Mouse (Mus musculus): ENCODE measurements around the gene Gal3st3. TPM values are rescaled to one million over a fixed set of nuclear protein-coding genes. Genes with fewer than 3 reads are reported as not detected.

Gene Gal3st3
- polyA plus RNA-seq, 2 experiments: 5.0 to 7.1 TPM

GRCm38 (mm10) chr19:5306279-5306678 is 8.1 kb downstream of the Gal3st3 start:
- Histone ChIP-seq H3K9me3 (ENCODE audit: control insufficient read depth, low read length) (no peaks in the 10 kb centered on the region), H3K4me1 (ENCODE audit: control insufficient read depth, insufficient read depth, low read length) (no peaks in the 10 kb centered on the region), H3K36me3 (ENCODE audit: control insufficient read depth, insufficient read depth, low read length) (peaks cover 16% of the 10 kb centered on the region; the same call in 1 of the 2 replicates), H3K27me3 (ENCODE audit: control insufficient read depth, insufficient read depth, low read length) (no peaks in the 10 kb centered on the region), H3K27ac (replicated peaks; ENCODE audit: low read depth, low read length) (no peak overlapping the region), H3K9ac (ENCODE audit: low read depth, low read length, severe bottlenecking) (no peak overlapping the region), H3K4me2 (replicated peaks; ENCODE audit: low read depth, low read length, severe bottlenecking) (no peak overlapping the region), H3K4me3 (replicated peaks; ENCODE audit: low read length) (no peak overlapping the region)
- DNase-seq (ENCODE audit: low spot score) (no peak), ATAC-seq (ENCODE audit: low FRiP score, low read depth) (no peak)
- 86% methylated on average over 6 of the region's 6 CpGs for WGBS
- TF ChIP-seq POLR2A (IDR thresholded peaks at IDR 0.05; ENCODE audit: borderline replicate concordance, extremely low read depth, insufficient read depth, insufficient read length): no peak

DNA sequence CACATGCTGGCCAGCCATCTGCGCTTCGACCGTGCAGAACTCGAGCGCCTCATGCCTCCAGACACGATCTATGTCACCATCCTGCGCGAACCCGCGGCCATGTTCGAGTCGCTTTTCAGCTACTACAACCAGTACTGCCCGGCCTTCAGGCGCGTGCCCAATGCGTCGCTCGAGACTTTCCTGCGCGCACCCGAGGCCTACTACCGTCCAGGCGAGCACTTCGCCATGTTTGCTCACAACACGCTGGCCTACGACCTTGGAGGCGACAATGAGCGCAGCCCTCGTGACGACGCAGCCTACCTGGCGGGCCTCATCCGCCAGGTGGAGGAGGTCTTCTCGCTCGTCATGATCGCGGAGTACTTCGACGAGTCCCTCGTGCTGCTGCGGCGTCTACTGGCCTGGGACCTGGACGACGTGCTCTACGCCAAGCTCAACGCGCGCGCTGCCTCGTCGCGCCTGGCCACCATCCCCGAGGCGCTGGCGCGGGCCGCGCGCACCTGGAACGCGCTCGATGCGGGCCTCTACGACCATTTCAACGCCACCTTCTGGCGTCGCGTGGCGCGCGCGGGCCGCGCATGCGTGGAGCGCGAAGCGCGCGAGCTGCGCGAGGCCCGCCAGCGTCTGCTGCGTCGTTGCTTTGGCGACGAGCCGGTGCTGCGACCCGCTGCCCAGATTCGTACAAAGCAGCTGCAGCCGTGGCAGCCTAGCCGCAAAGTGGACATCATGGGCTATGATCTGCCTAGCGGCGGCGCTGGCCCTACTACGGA is 9.0 kb downstream of the Gal3st3 start:
- no peaks in the 10 kb centered on the region for H3K4me1 ChIP-seq (ENCODE audit: control insufficient read depth, insufficient read depth, low read length)
- no peak for DNase-seq (ENCODE audit: low spot score)
- H3K27me3 ChIP-seq (ENCODE audit: control insufficient read depth, insufficient read depth, low read length): no peaks in the 10 kb centered on the region
- peak overlapping the region; percentile 41 for H3K4me2 ChIP-seq (replicated peaks; ENCODE audit: low read depth, low read length, severe bottlenecking)
- 41% methylated on average over 98 of the region's 98 CpGs for WGBS
- H3K27ac ChIP-seq (replicated peaks; ENCODE audit: low read depth, low read length): no peak overlapping the region
- TF ChIP-seq POLR2A (IDR thresholded peaks at IDR 0.05; ENCODE audit: borderline replicate concordance, extremely low read depth, insufficient read depth, insufficient read length): no peak
- no peak overlapping the region for H3K9ac ChIP-seq (ENCODE audit: low read depth, low read length, severe bottlenecking)
- peaks cover 16% of the 10 kb centered on the region; the same call in 1 of the 2 replicates for H3K36me3 ChIP-seq (ENCODE audit: control insufficient read depth, insufficient read depth, low read length)
- H3K4me3 ChIP-seq (replicated peaks; ENCODE audit: low read length): peak overlapping the region; percentile 17
- H3K9me3 ChIP-seq (ENCODE audit: control insufficient read depth, low read length): no peaks in the 10 kb centered on the region
- peak; percentile 50; the same call in 1 of the 2 replicates for ATAC-seq (ENCODE audit: low FRiP score, low read depth)

DNA sequence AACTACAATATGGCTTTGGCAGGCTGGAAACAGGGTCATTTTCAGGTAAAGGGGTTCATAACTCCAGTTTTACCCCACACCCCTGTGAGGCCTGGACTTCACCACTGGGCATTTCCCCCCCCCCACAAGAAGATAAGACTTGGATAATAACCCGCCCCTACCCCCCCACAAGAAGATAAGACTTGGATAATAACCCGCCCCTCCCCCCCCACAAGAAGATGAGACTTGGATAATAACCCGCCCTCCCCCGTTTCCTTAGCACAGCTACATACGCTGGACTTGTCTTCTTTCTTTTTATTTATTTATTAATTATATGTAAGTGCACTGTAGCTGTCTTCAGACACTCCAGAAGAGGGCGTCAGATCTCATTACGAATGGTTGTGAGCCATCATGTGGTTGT is 10.9 kb downstream of the Gal3st3 start:
- 83% methylated on average over 7 of the region's 7 CpGs for WGBS
- DNase-seq (ENCODE audit: low spot score) (no peak), ATAC-seq (ENCODE audit: low FRiP score, low read depth) (no peak)
- Histone ChIP-seq H3K4me3 (replicated peaks; ENCODE audit: low read length) (no peak overlapping the region), H3K9me3 (ENCODE audit: control insufficient read depth, low read length) (no peaks in the 10 kb centered on the region), H3K4me1 (ENCODE audit: control insufficient read depth, insufficient read depth, low read length) (no peaks in the 10 kb centered on the region), H3K4me2 (replicated peaks; ENCODE audit: low read depth, low read length, severe bottlenecking) (no peak overlapping the region), H3K36me3 (ENCODE audit: control insufficient read depth, insufficient read depth, low read length) (peaks cover 16% of the 10 kb centered on the region; the same call in 1 of the 2 replicates), H3K9ac (ENCODE audit: low read depth, low read length, severe bottlenecking) (no peak overlapping the region), H3K27ac (replicated peaks; ENCODE audit: low read depth, low read length) (no peak overlapping the region), H3K27me3 (ENCODE audit: control insufficient read depth, insufficient read depth, low read length) (no peaks in the 10 kb centered on the region)
- TF ChIP-seq POLR2A (IDR thresholded peaks at IDR 0.05; ENCODE audit: borderline replicate concordance, extremely low read depth, insufficient read depth, insufficient read length): no peak

DNA sequence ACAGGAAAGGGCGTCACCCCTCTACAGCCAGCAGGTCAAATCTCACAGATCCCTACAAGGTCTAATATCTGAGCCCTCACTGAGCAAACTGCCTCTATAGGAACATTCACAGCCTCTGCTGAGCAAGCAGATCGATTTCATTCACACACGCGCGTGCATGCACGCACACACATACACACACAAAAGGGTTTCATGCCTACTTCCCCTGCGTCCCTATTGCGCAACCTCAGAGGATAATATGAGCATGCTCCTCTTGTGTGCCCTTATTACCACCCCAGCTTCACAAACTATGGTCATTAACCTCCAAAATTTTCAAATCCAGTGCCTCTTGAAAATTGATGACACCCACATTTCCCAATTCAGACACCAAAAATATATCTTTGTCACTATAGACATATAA is 15.1 kb downstream of the Gal3st3 start:
- H3K36me3 ChIP-seq (ENCODE audit: control insufficient read depth, insufficient read depth, low read length): no peaks in the 10 kb centered on the region
- H3K9me3 ChIP-seq (ENCODE audit: control insufficient read depth, low read length): no peaks in the 10 kb centered on the region
- no peak overlapping the region for H3K9ac ChIP-seq (ENCODE audit: low read depth, low read length, severe bottlenecking)
- no peak overlapping the region for H3K4me2 ChIP-seq (replicated peaks; ENCODE audit: low read depth, low read length, severe bottlenecking)
- no peaks in the 10 kb centered on the region for H3K27me3 ChIP-seq (ENCODE audit: control insufficient read depth, insufficient read depth, low read length)
- no peak for TF ChIP-seq POLR2A (IDR thresholded peaks at IDR 0.05; ENCODE audit: borderline replicate concordance, extremely low read depth, insufficient read depth, insufficient read length)
- no peak overlapping the region for H3K4me3 ChIP-seq (replicated peaks; ENCODE audit: low read length)
- no peak overlapping the region for H3K27ac ChIP-seq (replicated peaks; ENCODE audit: low read depth, low read length)
- WGBS: 88% methylated on average over 8 of the region's 8 CpGs
- ATAC-seq (ENCODE audit: low FRiP score, low read depth): no peak
- DNase-seq (ENCODE audit: low spot score): no peak
- H3K4me1 ChIP-seq (ENCODE audit: control insufficient read depth, insufficient read depth, low read length): no peaks in the 10 kb centered on the region

DNA sequence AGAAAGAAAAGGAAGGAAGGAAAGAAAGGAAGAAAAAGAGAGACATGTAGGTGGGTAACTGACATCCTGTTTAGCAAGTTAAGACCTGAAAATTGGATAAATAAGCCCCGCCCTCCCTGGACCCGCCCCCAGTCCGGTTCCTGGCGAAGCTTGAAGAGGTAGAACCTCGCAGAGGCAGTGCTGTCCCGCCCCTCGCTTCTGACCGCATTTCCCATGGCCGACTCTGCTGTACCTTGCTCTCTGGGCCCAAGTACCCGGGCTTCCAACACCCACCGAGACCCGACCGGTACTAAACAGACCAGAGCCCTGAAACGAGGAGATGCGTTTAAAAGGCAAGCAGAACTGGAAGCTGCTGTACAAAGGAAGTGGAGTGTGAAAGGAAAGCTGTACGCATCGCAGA is 25.7 kb downstream of the Gal3st3 start:
- Histone ChIP-seq H3K4me3 (replicated peaks; ENCODE audit: low read length) (no peak overlapping the region), H3K9me3 (ENCODE audit: control insufficient read depth, low read length) (no peaks in the 10 kb centered on the region), H3K9ac (ENCODE audit: low read depth, low read length, severe bottlenecking) (no peak overlapping the region), H3K27me3 (ENCODE audit: control insufficient read depth, insufficient read depth, low read length) (no peaks in the 10 kb centered on the region), H3K27ac (replicated peaks; ENCODE audit: low read depth, low read length) (no peak overlapping the region), H3K4me2 (replicated peaks; ENCODE audit: low read depth, low read length, severe bottlenecking) (no peak overlapping the region), H3K36me3 (ENCODE audit: control insufficient read depth, insufficient read depth, low read length) (no peaks in the 10 kb centered on the region), H3K4me1 (ENCODE audit: control insufficient read depth, insufficient read depth, low read length) (no peaks in the 10 kb centered on the region)
- no peak for DNase-seq (ENCODE audit: low spot score)
- no peak for TF ChIP-seq POLR2A (IDR thresholded peaks at IDR 0.05; ENCODE audit: borderline replicate concordance, extremely low read depth, insufficient read depth, insufficient read length)
- WGBS: 67% methylated on average over 17 of the region's 17 CpGs
- ATAC-seq (ENCODE audit: low FRiP score, low read depth): no peak

All from limb, embryonic 14.5 days (tissue).